Mouse (Mus musculus) liver, embryonic 14.5 days (tissue): Measurements from ENCODE around the gene Cd200.

ENCODE experiments used
- CTCF ChIP-seq: IDR thresholded peaks from 2 replicates; pipeline ENCODE4 v1.5.1; 2016; ENCODE audit warnings: antibody characterized with exemption, low read depth, control low read depth
- EP300 ChIP-seq: IDR thresholded peaks from 2 replicates; pipeline ENCODE4 v1.6.1; 2016; ENCODE audit warnings: antibody characterized with exemption, low read depth

DNA sequence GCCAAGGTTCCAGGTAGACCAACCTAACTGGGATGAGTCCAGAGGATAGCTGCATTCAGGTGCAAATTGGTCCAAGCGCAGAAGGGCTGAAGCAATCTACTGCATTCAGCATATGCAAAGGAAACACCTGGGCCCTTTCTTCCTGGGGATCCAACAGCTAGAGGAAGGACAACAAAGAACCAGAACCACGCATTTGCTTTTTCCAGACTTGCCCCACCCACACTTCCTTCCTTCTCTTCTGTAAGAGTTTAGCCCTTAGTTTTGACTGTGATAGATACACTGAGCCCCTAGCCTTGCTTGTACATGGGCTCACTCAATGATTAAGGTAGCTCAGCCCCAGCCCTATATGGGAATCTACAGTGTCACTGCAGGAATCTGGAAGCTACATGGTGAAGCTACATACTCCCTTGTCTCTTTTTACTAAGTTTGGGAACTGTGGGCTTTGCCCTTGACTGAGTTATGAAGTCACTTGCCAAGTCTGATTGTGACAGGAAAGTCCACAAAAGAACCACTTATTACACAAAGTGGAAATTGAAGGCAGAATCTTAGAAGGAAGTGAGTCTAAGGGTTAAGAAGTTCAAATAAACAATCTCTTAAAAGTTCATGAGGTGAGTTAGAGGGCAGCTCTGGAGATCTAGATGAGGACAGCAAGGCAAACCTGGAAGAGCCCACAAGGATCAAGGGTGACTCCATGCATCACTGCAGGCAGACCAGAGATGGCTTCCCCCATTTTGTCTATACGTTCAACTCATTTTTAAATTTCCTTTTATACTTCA, 59.1 kb downstream of the Cd200 start:
- TF ChIP-seq CTCF: no peak
- no peak for TF ChIP-seq EP300
